ENCODE assay signal across 12 mouse cellular contexts in genomic region chr8:95396752-95397151, GRCm38 (mm10). TPM values are rescaled to one million over a fixed set of nuclear protein-coding genes. Genes with fewer than 3 reads are reported as not detected.
DNase-seq lines count a peak whose midpoint lies in the region; ATAC-seq and TF ChIP-seq lines count a peak whose summit lies in the region.
"Had no signal": no experiment of that assay in that cellular context is flagged by ENCODE, and none has a peak within 500 bp of the region (broad histone marks: within the 10 kb centered on the region; RNA-seq: fewer than 3 reads in every experiment).

No protein-coding gene starts in this region.

- no peaks in the 10 kb centered on the region for H3K9me3 ChIP-seq in forebrain, embryonic 10.5 days
- no peaks in the 10 kb centered on the region for H3K9me3 ChIP-seq in forebrain, embryonic 14.5 days (replicated peaks; ENCODE audit: control insufficient read depth, low read length)
- no peaks in the 10 kb centered on the region for H3K9me3 ChIP-seq in kidney, embryonic 16.5 days (ENCODE audit: low read length)
- no peaks in the 10 kb centered on the region for H3K9me3 ChIP-seq in embryonic facial prominence, embryonic 10.5 days
- no peaks in the 10 kb centered on the region; the same call in 1 of the 2 replicates for H3K9me3 ChIP-seq in limb, embryonic 13.5 days
- H3K9me3 ChIP-seq: limb, embryonic 15.5 days; megakaryocyte, embryonic 14.5 days had no signal

- no peak for TF ChIP-seq POLR2A in kidney, adult 2 months (IDR thresholded peaks at IDR 0.05; ENCODE audit: low read depth, low read length)

- no peak for ATAC-seq in forebrain, embryonic 14.5 days
- ATAC-seq in kidney, embryonic 16.5 days (ENCODE audit: low FRiP score, low TSS enrichment): no peak; the same call in 1 of the 2 replicates
- ATAC-seq in limb, embryonic 13.5 days (ENCODE audit: low FRiP score, low read depth): peak; percentile 18; the same call in 1 of the 2 replicates

- no peak overlapping the region for H3K4me2 ChIP-seq in forebrain, embryonic 14.5 days (ENCODE audit: low read length)
- no peak overlapping the region for H3K4me2 ChIP-seq in kidney, embryonic 16.5 days (replicated peaks; ENCODE audit: low read depth, low read length)
- no peak overlapping the region for H3K4me2 ChIP-seq in limb, embryonic 13.5 days (replicated peaks)
- H3K4me2 ChIP-seq: limb, embryonic 15.5 days had no signal

- H3K4me1 ChIP-seq in forebrain, embryonic 10.5 days: peaks cover 40% of the 10 kb centered on the region
- H3K4me1 ChIP-seq in forebrain, embryonic 14.5 days (ENCODE audit: control insufficient read depth, insufficient read depth, low read length): no peaks in the 10 kb centered on the region
- peaks cover 19% of the 10 kb centered on the region for H3K4me1 ChIP-seq in kidney, embryonic 16.5 days (ENCODE audit: insufficient read depth, low read length)
- H3K4me1 ChIP-seq in embryonic facial prominence, embryonic 10.5 days: peaks cover 36% of the 10 kb centered on the region
- peaks cover 25% of the 10 kb centered on the region for H3K4me1 ChIP-seq in limb, embryonic 13.5 days
- H3K4me1 ChIP-seq in kidney, adult 2 months (ENCODE audit: control insufficient read depth, insufficient read depth, low read length): no peaks in the 10 kb centered on the region

- WGBS in forebrain, embryonic 10.5 days: 71% methylated on average over 11 of the region's 11 CpGs
- 72% methylated on average over 11 of the region's 11 CpGs for WGBS in forebrain, embryonic 14.5 days
- 39% methylated on average over 11 of the region's 11 CpGs for WGBS in kidney, embryonic 16.5 days
- WGBS in embryonic facial prominence, embryonic 10.5 days: 48% methylated on average over 11 of the region's 11 CpGs
- WGBS in limb, embryonic 13.5 days: 48% methylated on average over 11 of the region's 11 CpGs
- WGBS in kidney, adult 2 months: 65% methylated on average over 11 of the region's 11 CpGs

- H3K36me3 ChIP-seq in forebrain, embryonic 10.5 days (replicated peaks): no peaks in the 10 kb centered on the region
- H3K36me3 ChIP-seq in forebrain, embryonic 14.5 days (ENCODE audit: control insufficient read depth, insufficient read depth, low read length): no peaks in the 10 kb centered on the region
- H3K36me3 ChIP-seq in kidney, embryonic 16.5 days (ENCODE audit: insufficient read depth, low read length): no peaks in the 10 kb centered on the region
- no peaks in the 10 kb centered on the region for H3K36me3 ChIP-seq in embryonic facial prominence, embryonic 10.5 days (replicated peaks)
- no peaks in the 10 kb centered on the region for H3K36me3 ChIP-seq in limb, embryonic 13.5 days
- H3K36me3 ChIP-seq in kidney, adult 2 months (ENCODE audit: control insufficient read depth, insufficient read depth, low read length): no peaks in the 10 kb centered on the region
- H3K36me3 ChIP-seq: limb, embryonic 15.5 days had no signal

- no peak overlapping the region for H3K9ac ChIP-seq in forebrain, embryonic 14.5 days (ENCODE audit: low read length)
- H3K9ac ChIP-seq in kidney, embryonic 16.5 days (replicated peaks; ENCODE audit: low read length): no peak overlapping the region
- H3K9ac ChIP-seq in limb, embryonic 13.5 days: no peak overlapping the region
- H3K9ac ChIP-seq: limb, embryonic 15.5 days had no signal

- no peaks in the 10 kb centered on the region for H3K27me3 ChIP-seq in forebrain, embryonic 10.5 days (ENCODE audit: poor library complexity, severe bottlenecking)
- no peaks in the 10 kb centered on the region for H3K27me3 ChIP-seq in forebrain, embryonic 14.5 days (replicated peaks; ENCODE audit: control insufficient read depth, insufficient read depth, low read length)
- H3K27me3 ChIP-seq in kidney, embryonic 16.5 days (ENCODE audit: insufficient read depth, low read length): no peaks in the 10 kb centered on the region
- H3K27me3 ChIP-seq in embryonic facial prominence, embryonic 10.5 days (replicated peaks; ENCODE audit: low read depth, poor library complexity, severe bottlenecking): no peaks in the 10 kb centered on the region
- no peaks in the 10 kb centered on the region for H3K27me3 ChIP-seq in limb, embryonic 13.5 days
- no peaks in the 10 kb centered on the region for H3K27me3 ChIP-seq in kidney, adult 2 months (replicated peaks; ENCODE audit: control insufficient read depth, insufficient read depth, low read length)
- H3K27me3 ChIP-seq: limb, embryonic 15.5 days had no signal

- H3K4me3 ChIP-seq in forebrain, embryonic 10.5 days: no peak overlapping the region
- H3K4me3 ChIP-seq in forebrain, embryonic 14.5 days (ENCODE audit: low read depth, low read length): no peak overlapping the region
- H3K4me3 ChIP-seq in kidney, embryonic 16.5 days (ENCODE audit: low read length): no peak overlapping the region
- H3K4me3 ChIP-seq in embryonic facial prominence, embryonic 10.5 days: no peak overlapping the region
- H3K4me3 ChIP-seq in limb, embryonic 13.5 days: no peak overlapping the region
- H3K4me3 ChIP-seq in kidney, adult 2 months (ENCODE audit: insufficient read depth, low read depth, low read length): no peak overlapping the region
- H3K4me3 ChIP-seq: limb, embryonic 15.5 days; megakaryocyte, embryonic 14.5 days had no signal

- TF ChIP-seq CTCF in kidney, adult 2 months (conservative IDR thresholded peaks at IDR 0.05; ENCODE audit: insufficient read depth, insufficient read length, low read depth, low read length): no peak

- peak overlapping the region; percentile 70 for H3K27ac ChIP-seq in forebrain, embryonic 10.5 days
- H3K27ac ChIP-seq in forebrain, embryonic 14.5 days (ENCODE audit: low read depth, low read length): no peak overlapping the region
- peak overlapping the region; percentile 12; the same call in 1 of the 2 replicates for H3K27ac ChIP-seq in kidney, embryonic 16.5 days (ENCODE audit: low read length)
- peak overlapping the region; percentile 72 for H3K27ac ChIP-seq in embryonic facial prominence, embryonic 10.5 days (replicated peaks)
- H3K27ac ChIP-seq in limb, embryonic 13.5 days: peak overlapping the region; percentile 28; the same call in 1 of the 2 replicates
- H3K27ac ChIP-seq in kidney, adult 2 months (ENCODE audit: insufficient read depth, low read depth, low read length): no peak overlapping the region
- H3K27ac ChIP-seq: hindbrain, postnatal 0 days; limb, embryonic 15.5 days had no signal

- no peak for DNase-seq in forebrain, embryonic 10.5 days (ENCODE audit: extremely low spot score, low spot score)
- DNase-seq in forebrain, embryonic 14.5 days (ENCODE audit: low spot score): no peak
- no peak for DNase-seq in kidney, postnatal 36 days
- no peak for DNase-seq in embryonic facial prominence, embryonic 10.5 days (ENCODE audit: low spot score)
- no peak for DNase-seq in kidney, adult 2 months
- no peak for DNase-seq in layer of hippocampus, adult 18-20 months (ENCODE audit: low spot score in 2 of 2)
- DNase-seq: layer of hippocampus, adult 9-11 months had no signal

RNA-seq across cellular contexts. Expression of gene Cfap20, which starts 37.9 kb away (rescaled TPM):
- 144 and 146 TPM in 2 replicates for polyA plus RNA-seq in forebrain, embryonic 10.5 days (2016; fragmentation: Nextera tagmentation; extraction: Ambion mirVana)
- polyA plus RNA-seq in forebrain, embryonic 14.5 days (2014; fragmentation: Nextera tagmentation; extraction: Ambion mirVana): 137 and 152 TPM in 2 replicates
- 145 and 147 TPM in 2 replicates for polyA plus RNA-seq in kidney, embryonic 16.5 days (2015; fragmentation: Nextera tagmentation; extraction: Ambion mirVana)
- polyA plus RNA-seq in embryonic facial prominence, embryonic 10.5 days (2016; fragmentation: Nextera tagmentation; extraction: Ambion mirVana): 141 and 148 TPM in 2 replicates
- polyA plus RNA-seq in limb, embryonic 13.5 days (2015; fragmentation: Nextera tagmentation; extraction: Ambion mirVana): 154 and 161 TPM in 2 replicates
- polyA plus RNA-seq in kidney, adult 2 months (2012; rRNA removed): 35.7 and 41.2 TPM in 2 replicates
- total RNA-seq in layer of hippocampus, adult 18-20 months (2021): 10 to 100 TPM; 50.7 to 54.4 TPM

RNA-seq across cellular contexts. Expression of gene Mmp15, which starts 44.7 kb away (rescaled TPM):
- polyA plus RNA-seq in forebrain, embryonic 10.5 days (2016; fragmentation: Nextera tagmentation; extraction: Ambion mirVana): 11.1 TPM in 2 replicates
- polyA plus RNA-seq in forebrain, embryonic 14.5 days (2014; fragmentation: Nextera tagmentation; extraction: Ambion mirVana): 10.3 and 12.5 TPM in 2 replicates
- polyA plus RNA-seq in kidney, embryonic 16.5 days (2015; fragmentation: Nextera tagmentation; extraction: Ambion mirVana): 8.9 and 9.4 TPM in 2 replicates
- 11.3 and 12.5 TPM in 2 replicates for polyA plus RNA-seq in embryonic facial prominence, embryonic 10.5 days (2016; fragmentation: Nextera tagmentation; extraction: Ambion mirVana)
- 7.7 and 9.2 TPM in 2 replicates for polyA plus RNA-seq in limb, embryonic 13.5 days (2015; fragmentation: Nextera tagmentation; extraction: Ambion mirVana)
- polyA plus RNA-seq in kidney, adult 2 months (2012; rRNA removed): 5.3 and 5.6 TPM in 2 replicates
- 10 to 100 TPM; 13.4 to 13.6 TPM for total RNA-seq in layer of hippocampus, adult 18-20 months (2021)

Comparison
In these comparisons a context has a peak if more than half of its experiments do, and no peak if none do; other contexts are left out.
1. H3K27ac ChIP-seq: peak in forebrain, embryonic 10.5 days (single experiment), kidney, embryonic 16.5 days (single experiment), embryonic facial prominence, embryonic 10.5 days (single experiment) and limb, embryonic 13.5 days (single experiment); none in forebrain, embryonic 14.5 days (single experiment) and kidney, adult 2 months (single experiment).